Mouse (Mus musculus) hematopoietic stem cell, adult 5-6 weeks (primary cell): ENCODE measurements around the gene Sec23b. TPM values are rescaled to one million over a fixed set of nuclear protein-coding genes. Genes with fewer than 3 reads are reported as not detected.

Experiments used
- total RNA-seq: library from RNA; stranded (forward); fragments of 172-1452, 232-1000 nt; gene quantifications from 2 replicates; pipeline ENCODE4 v1.2.3, GENCODE M21; 2017

Gene Sec23b
- total RNA-seq, 1 experiment from 2014 or later, result 82.8 TPM

Other genes with a start within 250 kb of the Sec23b start
- gene Ovol2, start 224.1 kb upstream of the Sec23b start, total RNA-seq, result not detected in 2 replicates
- gene Kat14, start 187.2 kb upstream of the Sec23b start, total RNA-seq, result 32.8 and 40.3 TPM in 2 replicates
- gene Pet117, start 187.2 kb upstream of the Sec23b start, total RNA-seq, result not detected in 2 replicates
- 0.15 TPM in 1 of 2 replicates, not detected in the other for gene Dzank1, start 28.8 kb upstream of the Sec23b start, total RNA-seq
- 33.0 TPM in 2 replicates for gene Polr3f, start 28.5 kb upstream of the Sec23b start, total RNA-seq
- gene Rbbp9, start 5.4 kb upstream of the Sec23b start, total RNA-seq, result 17.6 and 18.2 TPM in 2 replicates
- gene Smim26, start 37.8 kb downstream of the Sec23b start, total RNA-seq, result 9.5 and 32.3 TPM in 2 replicates
- gene Dtd1, start 43.7 kb downstream of the Sec23b start, total RNA-seq, result 72.6 and 86.4 TPM in 2 replicates